Mouse (Mus musculus) cortical plate, adult 2 months (tissue): Measurements from ENCODE around the gene Slbp. TPM values are rescaled to one million over a fixed set of nuclear protein-coding genes. Genes with fewer than 3 reads are reported as not detected.

Experiments
- H3K27ac ChIP-seq: fragments of 200-500 bp; 2 replicates; pipeline ENCODE4 v1.5.1; 2012; ENCODE audit warnings: low read length, control low read depth, inconsistent platforms; ENCODE audit not compliant: insufficient read depth
- H3K4me1 ChIP-seq: fragments of 200-500 bp; 2 replicates; pipeline ENCODE4 v1.6.1; 2011; ENCODE audit warnings: low read length; ENCODE audit not compliant: control insufficient read depth, insufficient read depth
- H3K4me3 ChIP-seq: fragments of 200-500 bp; 2 replicates; pipeline ENCODE4 v1.5.1; 2011; ENCODE audit warnings: mild to moderate bottlenecking, low read length, control low read depth; ENCODE audit not compliant: insufficient read depth
- CTCF ChIP-seq: fragments of 200-500 bp; IDR thresholded peaks from 2 replicates; pipeline ENCODE4 v1.5.1; 2011; ENCODE audit warnings: mild to moderate bottlenecking, control low read depth, low read length; ENCODE audit not compliant: insufficient read depth; ENCODE audit errors: extremely low read depth
- POLR2A ChIP-seq: fragments of 200-500 bp; IDR thresholded peaks from 2 replicates; pipeline ENCODE4 v1.6.1; 2011; ENCODE audit warnings: mild to moderate bottlenecking, low read length, control low read depth; ENCODE audit not compliant: insufficient read depth; ENCODE audit errors: extremely low read depth
- polyA plus RNA-seq: library from polyadenylated mRNA; depleted of rRNA; stranded (reverse); fragments of >200 nt; gene quantifications from 2 replicates; pipeline ENCODE4 v1.2.3, GENCODE M21; 2012; rRNA removed

Gene Slbp
- polyA plus RNA-seq, 1 experiment = 27.6 TPM

GRCm38 (mm10) chr5:33614391-33614790, 38.0 kb downstream of the Slbp start:
- Histone ChIP-seq H3K4me1 (no peaks in the 10 kb centered on the region), H3K4me3 (no peak overlapping the region), H3K27ac (no peak overlapping the region)
- TF ChIP-seq POLR2A (no peak), CTCF (no peak)

GRCm38 (mm10) chr5:33611795-33612194, 40.6 kb downstream of the Slbp start:
- no peak for TF ChIP-seq POLR2A
- Histone ChIP-seq H3K4me3 (no peak overlapping the region), H3K4me1 (no peaks in the 10 kb centered on the region), H3K27ac (no peak overlapping the region)

GRCm38 (mm10) chr5:33609226-33609625, 43.1 kb downstream of the Slbp start:
- TF ChIP-seq CTCF = no peak
- TF ChIP-seq POLR2A = no peak
- H3K27ac ChIP-seq = no peak overlapping the region
- H3K4me3 ChIP-seq = no peak overlapping the region
- no peaks in the 10 kb centered on the region for H3K4me1 ChIP-seq

GRCm38 (mm10) chr5:33607434-33607833, 44.9 kb downstream of the Slbp start:
- H3K4me1 ChIP-seq = no peaks in the 10 kb centered on the region
- TF ChIP-seq POLR2A = no peak
- TF ChIP-seq CTCF = no peak
- no peak overlapping the region for H3K4me3 ChIP-seq
- no peak overlapping the region for H3K27ac ChIP-seq

GRCm38 (mm10) chr5:33606631-33607030, 45.7 kb downstream of the Slbp start:
- H3K27ac ChIP-seq = no peak overlapping the region

GRCm38 (mm10) chr5:33605314-33605713, 47.1 kb downstream of the Slbp start:
- Histone ChIP-seq H3K4me1 (no peaks in the 10 kb centered on the region), H3K4me3 (no peak overlapping the region)

More at GRCm38 (mm10) chr5:33606631-33607030, 45.7 kb downstream of the Slbp start:
- TF ChIP-seq POLR2A (no peak), CTCF (no peak)
- H3K4me1 ChIP-seq = no peaks in the 10 kb centered on the region
- no peak overlapping the region for H3K4me3 ChIP-seq

GRCm38 (mm10) chr5:33593620-33594019, 58.8 kb downstream of the Slbp start:
- Histone ChIP-seq H3K27ac (no peak overlapping the region), H3K4me1 (no peaks in the 10 kb centered on the region), H3K4me3 (no peak overlapping the region)
- TF ChIP-seq POLR2A (no peak), CTCF (peak; percentile 12; the same call in 1 of the 2 replicates)

More at GRCm38 (mm10) chr5:33605314-33605713, 47.1 kb downstream of the Slbp start:
- no peak overlapping the region for H3K27ac ChIP-seq
- TF ChIP-seq CTCF (no peak), POLR2A (no peak)

GRCm38 (mm10) chr5:33589221-33589888, 63.0 kb downstream of the Slbp start:
- TF ChIP-seq POLR2A (no peak), CTCF (peak; percentile 96)
- Histone ChIP-seq H3K4me3 (no peak overlapping the region), H3K27ac (no peak overlapping the region), H3K4me1 (no peaks in the 10 kb centered on the region)

- no peak overlapping the region for H3K4me3 ChIP-seq
- no peak for TF ChIP-seq CTCF
- TF ChIP-seq POLR2A = no peak
- H3K4me1 ChIP-seq = no peaks in the 10 kb centered on the region
- no peak overlapping the region for H3K27ac ChIP-seq
Measured at GRCm38 (mm10) chr5:33588066-33588465, 64.3 kb downstream of the Slbp start.

- no peak overlapping the region for H3K4me3 ChIP-seq
Measured at GRCm38 (mm10) chr5:33587498-33588058, 64.8 kb downstream of the Slbp start.

More at GRCm38 (mm10) chr5:33587498-33588058, 64.8 kb downstream of the Slbp start:
- Histone ChIP-seq H3K4me1 (no peaks in the 10 kb centered on the region), H3K27ac (no peak overlapping the region)
- no peak for TF ChIP-seq CTCF

Other genes with a start within 250 kb of the Slbp start
- not detected in 2 replicates for gene Nkx1-1, start 218.6 kb downstream of the Slbp start, polyA plus RNA-seq
- 17.2 and 19.1 TPM in 2 replicates for gene Fam53a, start 22.9 kb downstream of the Slbp start, polyA plus RNA-seq
- 0.73 and 1.0 TPM in 2 replicates for gene Gm9903, start 22.6 kb downstream of the Slbp start, polyA plus RNA-seq
- gene Tacc3, start 5.6 kb upstream of the Slbp start, polyA plus RNA-seq = 9.3 and 11.4 TPM in 2 replicates
- gene Tmem129, start 5.8 kb upstream of the Slbp start, polyA plus RNA-seq = 37.1 and 37.7 TPM in 2 replicates
- 150 and 169 TPM in 2 replicates for gene Fgfr3, start 69.1 kb upstream of the Slbp start, polyA plus RNA-seq
- 57.5 and 58.1 TPM in 2 replicates for gene Letm1, start 130.2 kb upstream of the Slbp start, polyA plus RNA-seq
- 42.7 and 44.2 TPM in 2 replicates for gene Nsd2, start 168.2 kb upstream of the Slbp start, polyA plus RNA-seq